Mouse (Mus musculus): ENCODE results near the gene Slc9a7. TPM values are rescaled to one million over a fixed set of nuclear protein-coding genes. Genes with fewer than 3 reads are reported as not detected.

Gene Slc9a7
- polyA plus RNA-seq, 1 experiment from 2014 or later = 6.1 TPM

DNA sequence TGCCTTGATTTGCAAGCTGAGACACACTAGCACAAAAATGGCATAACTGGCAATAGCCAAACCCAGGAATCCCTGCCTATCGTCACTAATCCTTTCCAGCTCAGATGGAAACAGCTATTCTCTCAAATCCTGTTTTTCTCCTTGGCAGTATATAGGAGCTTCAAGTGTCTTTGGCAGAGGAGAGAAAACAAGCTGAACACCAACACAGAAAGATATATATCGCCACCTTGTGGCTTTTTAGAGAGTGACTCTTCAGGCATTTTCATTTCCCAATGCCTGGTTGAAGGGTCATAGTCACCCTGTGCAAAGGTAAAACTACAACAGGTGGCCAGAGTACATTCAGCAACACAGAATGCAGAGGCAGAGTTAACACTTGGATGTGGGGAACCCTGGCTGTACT, 134.1 kb downstream of the Slc9a7 start:
- Histone ChIP-seq H3K9ac (no peak overlapping the region), H3K4me1 (replicated peaks) (no peaks in the 10 kb centered on the region), H3K4me2 (no peak overlapping the region), H3K9me3 (replicated peaks) (no peaks in the 10 kb centered on the region; the same call in 1 of the 2 replicates), H3K27ac (ENCODE audit: poor library complexity, severe bottlenecking) (no peak overlapping the region), H3K36me3 (no peaks in the 10 kb centered on the region), H3K27me3 (replicated peaks) (no peaks in the 10 kb centered on the region), H3K4me3 (no peak overlapping the region)
- ATAC-seq (ENCODE audit: insufficient number of reproducible peaks, low FRiP score) = no peak
- WGBS = 21% methylated on average over 2 of the region's 2 CpGs

DNA sequence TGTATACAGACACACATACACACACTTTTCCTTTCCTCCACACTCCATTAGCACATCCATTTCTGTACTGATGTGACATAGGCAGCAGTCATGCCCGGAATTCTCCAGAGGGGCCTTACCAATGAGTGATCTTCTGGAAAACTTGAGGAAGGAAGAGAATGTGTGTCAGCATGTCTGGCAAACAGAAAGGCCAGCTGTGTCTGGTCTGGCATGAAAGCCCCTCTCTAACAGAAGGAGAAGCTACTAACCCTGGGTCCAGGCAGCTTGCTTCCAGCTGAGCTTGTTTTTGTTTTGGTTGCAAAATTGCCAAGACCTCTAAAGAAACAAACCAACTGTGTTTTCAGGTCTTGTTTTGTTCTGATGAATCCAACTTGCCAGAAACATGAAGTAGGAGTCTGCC, 162.1 kb downstream of the Slc9a7 start:
- Histone ChIP-seq H3K36me3 (no peaks in the 10 kb centered on the region), H3K4me1 (replicated peaks) (no peaks in the 10 kb centered on the region), H3K4me3 (no peak overlapping the region), H3K27me3 (replicated peaks) (no peaks in the 10 kb centered on the region), H3K9ac (no peak overlapping the region), H3K27ac (ENCODE audit: poor library complexity, severe bottlenecking) (no peak overlapping the region), H3K9me3 (replicated peaks) (no peaks in the 10 kb centered on the region), H3K4me2 (no peak overlapping the region)
- no peak for ATAC-seq (ENCODE audit: insufficient number of reproducible peaks, low FRiP score)
- whole genome bisulfite sequencing = 63% methylated on average over 1 of the region's 1 CpGs

DNA sequence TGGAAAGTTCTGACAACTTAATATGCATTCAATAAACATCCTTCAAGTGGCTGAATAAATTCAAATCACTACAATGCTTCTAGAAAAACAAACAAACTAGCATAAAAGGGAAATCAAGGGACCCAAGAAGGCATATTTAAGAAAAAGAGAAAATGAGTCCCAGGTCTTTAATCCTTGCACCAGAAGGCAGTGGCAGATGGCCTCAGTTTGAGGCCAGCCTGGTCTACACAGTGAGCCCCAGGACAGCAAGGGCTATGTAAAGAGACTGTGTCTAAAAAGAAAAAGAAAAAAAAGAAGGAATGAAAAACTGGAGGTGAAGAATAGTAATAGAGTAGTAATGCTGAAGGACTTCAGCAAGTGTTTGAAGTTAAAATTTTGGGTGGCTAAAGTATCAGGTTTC, 162.7 kb downstream of the Slc9a7 start:
- no peaks in the 10 kb centered on the region for H3K9me3 ChIP-seq (replicated peaks)
- no peak overlapping the region for H3K4me2 ChIP-seq
- no peak overlapping the region for H3K27ac ChIP-seq (ENCODE audit: poor library complexity, severe bottlenecking)
- H3K4me1 ChIP-seq (replicated peaks) = no peaks in the 10 kb centered on the region
- ATAC-seq (ENCODE audit: insufficient number of reproducible peaks, low FRiP score) = no peak
- H3K36me3 ChIP-seq = no peaks in the 10 kb centered on the region
- no peak overlapping the region for H3K4me3 ChIP-seq
- no peak overlapping the region for H3K9ac ChIP-seq
- H3K27me3 ChIP-seq (replicated peaks) = no peaks in the 10 kb centered on the region

DNA sequence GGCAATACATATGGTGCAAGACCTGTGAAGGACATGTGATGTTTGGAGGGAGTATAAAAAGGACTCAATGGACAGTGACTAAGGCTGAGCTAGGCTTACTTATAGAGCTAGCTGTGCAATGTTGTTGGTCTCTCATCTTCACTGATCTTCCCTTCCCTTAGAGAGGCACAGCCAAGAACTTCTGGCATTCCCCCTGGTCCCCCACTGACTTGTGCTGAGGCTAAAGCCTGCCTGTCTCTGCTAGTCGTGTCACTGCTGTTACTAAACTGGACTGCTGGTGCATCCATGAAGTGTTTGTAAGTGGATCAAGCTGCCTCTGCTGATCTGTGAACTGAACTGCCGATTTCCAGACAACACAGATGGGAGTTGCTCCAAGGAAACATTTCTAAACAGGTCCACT, 166.1 kb downstream of the Slc9a7 start:
- ATAC-seq (ENCODE audit: insufficient number of reproducible peaks, low FRiP score) = no peak
- Histone ChIP-seq H3K9me3 (replicated peaks) (no peaks in the 10 kb centered on the region), H3K27me3 (replicated peaks) (no peaks in the 10 kb centered on the region), H3K27ac (ENCODE audit: poor library complexity, severe bottlenecking) (no peak overlapping the region), H3K9ac (no peak overlapping the region), H3K4me2 (no peak overlapping the region), H3K4me1 (replicated peaks) (no peaks in the 10 kb centered on the region), H3K4me3 (no peak overlapping the region), H3K36me3 (no peaks in the 10 kb centered on the region)
- 42% methylated on average over 2 of the region's 2 CpGs for WGBS

DNA sequence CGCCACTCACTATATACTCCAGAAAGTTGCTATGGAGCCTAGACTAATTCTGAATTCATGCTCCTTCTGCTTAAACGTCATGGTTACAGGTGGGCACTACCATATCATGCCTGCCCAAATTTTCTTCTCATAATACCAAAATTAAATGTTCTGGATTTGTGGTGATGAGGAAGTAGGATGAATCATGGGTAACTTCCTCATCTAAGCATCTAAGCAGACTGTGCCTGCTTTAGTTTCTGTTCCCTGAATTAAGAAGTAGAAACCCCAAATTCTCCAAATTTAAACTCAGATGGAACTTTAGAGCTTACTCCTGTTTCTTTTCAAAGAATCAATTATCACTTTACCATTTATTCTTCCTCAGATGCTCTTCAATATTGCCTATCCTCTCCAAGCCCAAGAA, 173.9 kb downstream of the Slc9a7 start:
- H3K27me3 ChIP-seq (replicated peaks) = no peaks in the 10 kb centered on the region
- ATAC-seq (ENCODE audit: insufficient number of reproducible peaks, low FRiP score) = no peak
- H3K9me3 ChIP-seq (replicated peaks) = no peaks in the 10 kb centered on the region
- H3K4me1 ChIP-seq (replicated peaks) = no peaks in the 10 kb centered on the region
- no peak overlapping the region for H3K4me3 ChIP-seq
- no peak overlapping the region for H3K27ac ChIP-seq (ENCODE audit: poor library complexity, severe bottlenecking)
- no peak overlapping the region for H3K9ac ChIP-seq
- no peaks in the 10 kb centered on the region for H3K36me3 ChIP-seq
- H3K4me2 ChIP-seq = no peak overlapping the region
- 73% methylated on average over 2 of the region's 2 CpGs for WGBS

DNA sequence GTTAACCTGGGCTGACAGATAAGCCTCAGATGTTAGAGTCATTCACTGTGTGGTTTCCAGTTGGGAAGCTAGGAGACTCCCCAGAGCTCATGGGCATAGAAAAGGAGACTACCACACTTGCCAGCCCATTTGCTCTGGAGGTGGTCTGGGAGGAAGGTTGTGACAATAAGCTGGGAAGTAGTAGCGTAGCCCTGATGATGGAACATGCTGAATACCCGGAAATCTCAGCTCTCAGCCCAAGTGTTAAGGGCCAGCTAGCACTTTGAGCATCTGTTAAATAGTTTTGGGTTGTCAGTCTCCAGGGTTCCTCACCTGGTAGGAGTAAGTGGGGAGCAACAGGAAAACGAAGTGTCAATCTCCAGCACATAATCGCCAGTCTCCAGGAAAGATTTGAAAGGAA, 221.4 kb downstream of the Slc9a7 start:
- 32% methylated on average over 4 of the region's 4 CpGs for WGBS
- Histone ChIP-seq H3K27ac (ENCODE audit: poor library complexity, severe bottlenecking) (no peak overlapping the region), H3K9ac (no peak overlapping the region), H3K36me3 (no peaks in the 10 kb centered on the region), H3K4me2 (no peak overlapping the region), H3K4me1 (replicated peaks) (no peaks in the 10 kb centered on the region), H3K9me3 (replicated peaks) (no peaks in the 10 kb centered on the region), H3K4me3 (no peak overlapping the region), H3K27me3 (replicated peaks) (no peaks in the 10 kb centered on the region)
- ATAC-seq (ENCODE audit: insufficient number of reproducible peaks, low FRiP score) = no peak

DNA sequence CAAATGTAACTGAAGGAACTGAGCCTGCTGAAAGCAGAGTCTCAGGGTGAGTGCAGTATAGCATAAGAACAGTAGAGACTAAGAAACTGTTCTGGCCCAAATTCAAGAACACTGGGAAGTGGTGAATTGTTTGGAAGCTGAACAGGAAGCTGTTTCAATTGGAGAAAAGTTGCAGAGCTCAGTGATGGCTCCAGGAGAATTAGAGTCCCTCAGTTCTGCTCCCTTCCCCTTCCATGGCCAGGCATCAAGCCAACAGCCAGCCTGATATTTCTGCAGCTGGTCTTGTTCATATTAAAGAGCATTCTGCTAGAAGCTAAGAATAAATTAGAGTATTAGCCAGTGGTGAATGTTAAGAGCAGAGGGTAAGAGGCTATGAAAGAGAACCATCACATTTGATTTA, 225.0 kb downstream of the Slc9a7 start:
- no peak overlapping the region for H3K27ac ChIP-seq (ENCODE audit: poor library complexity, severe bottlenecking)
- H3K4me1 ChIP-seq (replicated peaks) = no peaks in the 10 kb centered on the region
- no peaks in the 10 kb centered on the region for H3K36me3 ChIP-seq
- H3K4me2 ChIP-seq = no peak overlapping the region
- no peak for ATAC-seq (ENCODE audit: insufficient number of reproducible peaks, low FRiP score)
- H3K9me3 ChIP-seq (replicated peaks) = no peaks in the 10 kb centered on the region
- no peak overlapping the region for H3K9ac ChIP-seq
- H3K4me3 ChIP-seq = no peak overlapping the region
- no peaks in the 10 kb centered on the region for H3K27me3 ChIP-seq (replicated peaks)

DNA sequence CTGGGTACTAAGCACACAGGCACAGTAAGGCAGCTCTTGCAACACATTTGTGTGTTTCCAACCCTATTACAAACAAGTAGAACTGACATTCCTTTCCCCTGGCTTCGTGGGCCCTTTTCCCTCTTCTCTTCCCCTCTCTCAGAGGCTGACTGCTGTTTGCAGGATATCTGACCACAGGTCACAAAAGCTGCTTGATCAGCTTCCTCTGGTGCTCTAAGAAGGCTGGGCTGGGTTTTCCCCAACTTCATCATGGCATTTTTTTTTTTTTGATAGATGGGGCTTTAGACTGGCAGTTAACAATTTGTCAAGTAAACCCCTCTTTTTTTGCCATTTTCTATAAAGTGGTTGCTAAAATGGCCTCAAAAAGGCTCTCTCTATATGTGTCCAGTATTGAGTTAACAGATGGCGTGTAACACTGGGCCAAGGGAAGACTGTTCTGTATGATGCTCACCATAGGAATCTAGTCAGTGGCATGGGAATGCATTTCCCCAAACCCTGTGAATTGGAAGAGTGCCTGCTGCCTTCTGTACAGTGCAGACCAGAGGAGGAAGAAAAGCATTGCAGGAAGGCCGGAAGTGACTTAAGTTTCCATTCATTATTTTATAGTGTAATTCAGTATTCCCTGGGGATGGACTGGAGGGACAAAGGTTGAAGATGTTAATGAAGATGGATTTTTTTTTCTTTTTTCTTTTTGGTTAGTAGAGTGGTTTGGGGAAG, 229.7 kb downstream of the Slc9a7 start:
- ATAC-seq (ENCODE audit: insufficient number of reproducible peaks, low FRiP score) = no peak
- H3K9me3 ChIP-seq (replicated peaks) = peaks cover 3% of the 10 kb centered on the region; the same call in 1 of the 2 replicates
- WGBS = 56% methylated on average over 3 of the region's 3 CpGs
- H3K4me3 ChIP-seq = no peak overlapping the region
- no peaks in the 10 kb centered on the region for H3K27me3 ChIP-seq (replicated peaks)
- H3K9ac ChIP-seq = no peak overlapping the region
- no peaks in the 10 kb centered on the region for H3K36me3 ChIP-seq
- H3K27ac ChIP-seq (ENCODE audit: poor library complexity, severe bottlenecking) = no peak overlapping the region
- no peak overlapping the region for H3K4me2 ChIP-seq
- H3K4me1 ChIP-seq (replicated peaks) = no peaks in the 10 kb centered on the region

DNA sequence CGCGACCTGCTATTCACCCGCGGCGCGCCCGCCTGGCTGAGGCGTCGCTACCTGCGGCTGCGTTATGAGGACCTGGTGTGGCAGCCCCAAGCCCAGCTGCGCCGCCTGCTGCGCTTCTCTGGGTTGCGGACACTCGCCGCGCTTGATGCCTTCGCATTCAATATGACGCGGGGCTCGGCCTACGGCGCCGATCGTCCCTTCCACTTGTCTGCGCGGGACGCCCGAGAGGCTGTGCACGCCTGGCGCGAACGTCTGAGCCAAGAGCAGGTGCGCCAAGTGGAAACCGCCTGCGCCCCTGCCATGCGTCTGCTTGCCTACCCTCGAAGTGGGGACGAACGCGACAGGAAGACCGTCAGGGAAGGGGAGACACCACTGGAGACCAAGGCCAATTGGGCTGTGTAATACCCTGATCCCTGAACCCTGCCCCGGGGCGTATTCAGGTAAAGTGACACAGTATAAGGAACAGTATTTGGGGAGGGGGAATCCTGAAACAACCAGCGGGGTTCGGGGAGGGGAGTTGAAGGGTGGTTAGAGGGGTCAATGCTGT, 230.8 kb downstream of the Slc9a7 start:
- Histone ChIP-seq H3K9ac (0 out of 2 replicates have a peak overlapping the region, but pooled peaks have one; percentile 60), H3K27ac (ENCODE audit: poor library complexity, severe bottlenecking) (no peak overlapping the region), H3K27me3 (replicated peaks) (no peaks in the 10 kb centered on the region), H3K9me3 (replicated peaks) (peaks cover 3% of the 10 kb centered on the region; the same call in 1 of the 2 replicates), H3K4me1 (replicated peaks) (no peaks in the 10 kb centered on the region), H3K36me3 (no peaks in the 10 kb centered on the region), H3K4me2 (peak overlapping the region; percentile 96), H3K4me3 (peak overlapping the region; percentile 56)
- 16% methylated on average over 47 of the region's 47 CpGs for WGBS
- ATAC-seq (ENCODE audit: insufficient number of reproducible peaks, low FRiP score) = no peak

DNA sequence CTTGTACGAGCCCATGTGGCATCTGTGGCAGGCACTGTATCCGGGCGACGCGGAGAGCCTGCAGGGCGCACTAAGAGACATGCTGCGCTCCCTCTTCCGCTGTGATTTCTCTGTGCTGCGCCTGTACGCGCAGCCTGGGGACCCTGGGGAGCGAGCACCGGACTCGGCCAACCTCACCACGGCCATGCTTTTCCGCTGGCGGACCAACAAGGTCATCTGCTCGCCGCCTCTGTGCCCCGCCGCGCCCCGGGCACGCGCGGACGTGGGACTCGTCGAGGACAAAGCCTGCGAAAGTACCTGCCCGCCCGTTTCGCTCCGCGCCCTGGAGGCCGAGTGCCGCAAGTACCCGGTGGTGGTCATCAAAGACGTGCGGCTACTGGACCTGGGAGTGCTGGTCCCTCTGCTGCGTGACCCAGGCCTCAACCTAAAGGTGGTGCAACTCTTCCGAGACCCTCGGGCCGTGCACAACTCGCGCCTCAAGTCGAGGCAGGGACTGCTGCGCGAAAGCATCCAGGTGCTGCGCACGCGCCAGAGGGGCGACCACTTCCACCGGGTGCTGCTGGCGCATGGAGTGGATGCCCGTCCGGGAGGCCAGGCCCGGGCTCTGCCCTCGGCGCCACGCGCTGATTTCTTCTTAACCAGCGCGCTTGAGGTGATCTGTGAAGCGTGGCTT, 231.4 kb downstream of the Slc9a7 start:
- no peak for ATAC-seq (ENCODE audit: insufficient number of reproducible peaks, low FRiP score)
- whole genome bisulfite sequencing = 23% methylated on average over 65 of the region's 65 CpGs
- Histone ChIP-seq H3K4me1 (replicated peaks) (no peaks in the 10 kb centered on the region), H3K4me2 (peak overlapping the region; percentile 96), H3K4me3 (peak overlapping the region; percentile 56), H3K9ac (peak overlapping the region; percentile 60), H3K36me3 (no peaks in the 10 kb centered on the region), H3K27ac (ENCODE audit: poor library complexity, severe bottlenecking) (no peak overlapping the region), H3K9me3 (replicated peaks) (peaks cover 3% of the 10 kb centered on the region; the same call in 1 of the 2 replicates), H3K27me3 (replicated peaks) (no peaks in the 10 kb centered on the region)

DNA sequence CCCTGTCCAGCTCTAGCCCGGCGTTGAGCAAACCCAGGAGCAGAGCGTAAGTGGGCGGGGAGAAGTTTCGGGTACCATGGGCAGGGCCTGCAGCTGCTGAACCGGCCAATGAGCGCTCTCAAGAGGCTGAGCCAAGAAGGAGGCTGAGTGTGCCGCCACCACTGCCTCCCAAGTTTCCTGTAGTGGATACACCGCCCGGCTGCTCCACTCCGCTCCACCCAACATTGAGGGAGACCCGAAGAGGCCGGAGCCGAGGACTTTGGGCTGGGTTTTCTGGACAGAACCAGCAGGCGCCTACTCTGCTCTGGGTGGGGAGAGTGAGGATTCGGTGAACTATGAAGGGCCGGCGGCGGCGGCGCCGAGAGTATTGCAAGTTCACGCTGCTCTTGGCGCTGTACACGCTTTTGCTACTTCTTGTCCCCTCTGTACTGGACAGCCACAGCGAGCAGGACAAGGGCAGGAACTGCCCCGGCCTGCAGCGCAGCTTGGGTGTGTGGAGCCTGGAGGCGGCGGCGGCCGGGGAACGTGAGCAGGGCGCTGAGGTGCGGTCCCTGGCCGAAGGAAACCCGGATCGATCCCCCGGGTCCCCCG, 232.1 kb downstream of the Slc9a7 start, which contains the start of gene Chst7:
Chst7 (plus strand) TSS at position 180 of the 591 bp plus-strand sequence.
- Histone ChIP-seq H3K4me2 (peak within 1 kb of the TSS; percentile 96), H3K27ac (ENCODE audit: poor library complexity, severe bottlenecking) (no peak within 1 kb of the TSS), H3K9ac (peak within 1 kb of the TSS; percentile 60), H3K36me3 (no peaks in the 10 kb centered on the region), H3K27me3 (replicated peaks) (no peaks in the 10 kb centered on the region), H3K4me3 (peak within 1 kb of the TSS; percentile 56), H3K9me3 (replicated peaks) (peaks cover 3% of the 10 kb centered on the region; the same call in 1 of the 2 replicates), H3K4me1 (replicated peaks) (no peaks in the 10 kb centered on the region)
- peak; percentile 88 for ATAC-seq (ENCODE audit: insufficient number of reproducible peaks, low FRiP score)
- WGBS = 16% methylated on average over 40 of the region's 40 CpGs
